Mouse (Mus musculus) T-helper 17 cell (primary cell): ENCODE results near the gene Ginm1.
"Not testable (repeated sequence)": the region's sequence is repeated elsewhere in the genome, so short reads cannot be mapped to it uniquely, and the experiment has no call there.

Experiments
- in situ Hi-C, 2 experiments: fragments of 300-600 bp; cut with MboI, MseI; formaldehyde crosslinking; loops; 1 replicate in 1 of 2; 2 replicates in 1 of 2; pipeline ENCODE4 v1.15.1; 2025; ENCODE audit warnings: high pct_unique_total_duplicates in 2 of 2

The Ginm1 gene

GRCm38 (mm10) chr10:7818676-7819075, 26.1 kb upstream of the Ginm1 start:
- in situ Hi-C loops, result no loop called here

- in situ Hi-C loops, result no loop called here
These were observed 23.9 kb upstream of the Ginm1 start for GRCm38 (mm10) chr10:7816476-7816875.

GRCm38 (mm10) chr10:7809937-7810336, 17.3 kb upstream of the Ginm1 start:
- in situ Hi-C loops, result loop anchor here (5.0 kb wide), 2 partner anchors 42 to 427 kb away; no protein-coding TSS in a partner anchor

- in situ Hi-C loops, result no loop called here
These were observed 10.0 kb upstream of the Ginm1 start for GRCm38 (mm10) chr10:7802519-7803140.

- in situ Hi-C loops, result no loop called here
These were observed 8.6 kb upstream of the Ginm1 start for GRCm38 (mm10) chr10:7801258-7801657.

- in situ Hi-C loops, result loop anchor here in 1 of 2 experiments (25.0 kb wide), 1 partner anchor 805 kb away; no protein-coding TSS in a partner anchor
These were observed 322 bp downstream of the Ginm1 start for GRCm38 (mm10) chr10:7792254-7792750.

GRCm38 (mm10) chr10:7787319-7787718, 5.3 kb downstream of the Ginm1 start:
- in situ Hi-C loops, result loop anchor here in 1 of 2 experiments (10.0 to 25.0 kb wide), 2 partner anchors 63 to 800 kb away; partner anchors contain the start of gene Katna1

GRCm38 (mm10) chr10:7781214-7781613, 11.4 kb downstream of the Ginm1 start:
- in situ Hi-C loops, result loop anchor here in 1 of 2 experiments (10.0 to 25.0 kb wide), 2 partner anchors 56 to 794 kb away; partner anchors contain the start of gene Katna1

GRCm38 (mm10) chr10:7780238-7781176, 12.1 kb downstream of the Ginm1 start:
- in situ Hi-C loops, result loop anchor here in 1 of 2 experiments (10.0 to 25.0 kb wide), 2 partner anchors 56 to 793 kb away; partner anchors contain the start of gene Katna1

- in situ Hi-C loops, result loop anchor here in 1 of 2 experiments (10.0 to 25.0 kb wide), 2 partner anchors 55 to 792 kb away; partner anchors contain the start of gene Katna1
These were observed 12.8 kb downstream of the Ginm1 start for GRCm38 (mm10) chr10:7779751-7780237.

- in situ Hi-C loops, result loop anchor here in 1 of 2 experiments (25.0 kb wide), 1 partner anchor 791 kb away; no protein-coding TSS in a partner anchor
These were observed 14.3 kb downstream of the Ginm1 start for GRCm38 (mm10) chr10:7778361-7778760.

GRCm38 (mm10) chr10:7775421-7775820, 17.2 kb downstream of the Ginm1 start:
- in situ Hi-C loops, result loop anchor here in 1 of 2 experiments (25.0 kb wide), 1 partner anchor 788 kb away; no protein-coding TSS in a partner anchor

GRCm38 (mm10) chr10:7772769-7773168, 19.9 kb downstream of the Ginm1 start:
- in situ Hi-C loops, result no loop called here

- in situ Hi-C loops, result no loop called here
These were observed 20.3 kb downstream of the Ginm1 start for GRCm38 (mm10) chr10:7772346-7772745.

GRCm38 (mm10) chr10:7757544-7757943, 35.1 kb downstream of the Ginm1 start:
- in situ Hi-C loops, result no loop called here

GRCm38 (mm10) chr10:7748752-7749151, 43.9 kb downstream of the Ginm1 start:
- in situ Hi-C loops, result no loop called here

GRCm38 (mm10) chr10:7745528-7745927, 47.1 kb downstream of the Ginm1 start:
- in situ Hi-C loops, result not testable (repeated sequence)

- in situ Hi-C loops, result no loop called here
These were observed 54.7 kb downstream of the Ginm1 start for GRCm38 (mm10) chr10:7737914-7738313.

GRCm38 (mm10) chr10:7737122-7737521, 55.5 kb downstream of the Ginm1 start:
- in situ Hi-C loops, result no loop called here

GRCm38 (mm10) chr10:7731582-7731981, 61.0 kb downstream of the Ginm1 start:
- in situ Hi-C loops, result no loop called here

GRCm38 (mm10) chr10:7727011-7727410, 65.6 kb downstream of the Ginm1 start:
- in situ Hi-C loops, result loop anchor here in 1 of 2 experiments (10.0 kb wide), 1 partner anchor 58 kb away; no protein-coding TSS in a partner anchor
